Mouse (Mus musculus): Measurements from ENCODE around the gene Rnls. TPM values are rescaled to one million over a fixed set of nuclear protein-coding genes. Genes with fewer than 3 reads are reported as not detected.

Rnls gene
- total and polyA plus RNA-seq, 3 experiments = 1.7 to 3.7 (median 2.8) TPM

DNA sequence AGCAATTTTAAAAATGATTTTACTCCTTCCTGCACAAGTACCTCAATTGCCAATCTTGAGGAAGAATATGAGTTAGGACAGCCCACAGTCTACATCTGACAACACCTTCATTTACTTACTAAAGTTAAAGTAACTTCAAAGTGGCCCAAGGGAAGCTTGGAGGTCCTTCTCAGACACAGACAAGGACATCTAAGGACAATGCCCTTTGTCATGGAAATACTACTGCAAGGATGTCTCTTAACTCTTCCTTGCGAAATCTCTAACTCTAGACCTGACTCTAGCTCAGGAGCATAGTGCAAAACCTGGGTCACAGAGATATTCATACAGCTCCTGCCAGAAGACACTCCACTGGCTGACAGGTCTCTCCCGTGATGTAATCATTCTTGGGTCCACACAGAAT lies 147.9 kb downstream of the Rnls start:
- no peaks in the 10 kb centered on the region for H3K36me3 ChIP-seq (replicated peaks in 1 of 2; ENCODE audit: control insufficient read depth in 1 of 2, insufficient read depth in 1 of 2, low read length in 1 of 2)
- no peaks in the 10 kb centered on the region for H3K79me2 ChIP-seq (replicated peaks; ENCODE audit: control insufficient read depth, extremely low read depth, insufficient read depth, poor library complexity, severe bottlenecking)
- no peak for TF ChIP-seq MAFK (IDR thresholded peaks at IDR 0.05; ENCODE audit: insufficient replicate concordance, low read length)
- no peak for TF ChIP-seq SIN3A (IDR thresholded peaks at IDR 0.05; ENCODE audit: low read length)
- TF ChIP-seq SMC3 (IDR thresholded peaks at IDR 0.05; ENCODE audit: low read depth, low read length) = no peak
- no peak for TF ChIP-seq POLR2A (IDR thresholded peaks at IDR 0.05; ENCODE audit: low read depth, low read length)
- no peak for TF ChIP-seq CTCF (conservative IDR thresholded peaks at IDR 0.05 in 1 of 2, IDR thresholded peaks at IDR 0.05 in 1 of 2; ENCODE audit: low read depth in 2 of 2, low read length in 2 of 2)
- TF ChIP-seq TCF12 (IDR thresholded peaks at IDR 0.05; ENCODE audit: low read depth, low read length) = no peak
- TF ChIP-seq E2F4 (IDR thresholded peaks at IDR 0.05; ENCODE audit: insufficient replicate concordance, low read depth, low read length) = no peak
- no peak for TF ChIP-seq ETS1 (conservative IDR thresholded peaks at IDR 0.05; ENCODE audit: low read depth, low read length)
- no peak for TF ChIP-seq CHD2 (IDR thresholded peaks at IDR 0.05; ENCODE audit: low read length)
- no peak for TF ChIP-seq GABPA (IDR thresholded peaks at IDR 0.05; ENCODE audit: insufficient replicate concordance, low read depth, low read length)
- no peak for DNase-seq (ENCODE audit: extremely low read depth)
- H3K4me3 ChIP-seq (replicated peaks in 1 of 3; ENCODE audit: low read depth in 2 of 3, low read length in 2 of 3, poor library complexity in 1 of 3) = no peak overlapping the region
- dilution Hi-C loops (cut with MboI; ENCODE audit: extremely low pct_ligation_motif_present, extremely low pct_unique_long_range_greater_than_20kb, low sequenced_read_pairs) (no loop called here), in situ Hi-C loops (cut with MboI; ENCODE audit: low pct_ligation_motif_present, low pct_unique_long_range_greater_than_20kb, low sequenced_read_pairs) (loop anchor here (25.0 kb wide), 1 partner anchor 118 kb away; no protein-coding TSS in a partner anchor)
- no peaks in the 10 kb centered on the region for H3K4me1 ChIP-seq (ENCODE audit: control insufficient read depth in 1 of 2, insufficient read depth in 2 of 2)
- no peak overlapping the region for H3K27ac ChIP-seq (ENCODE audit: insufficient read depth, low read depth)
- H3K4me2 ChIP-seq (ENCODE audit: insufficient read depth, low read depth, poor library complexity, severe bottlenecking) = no peak overlapping the region
- H3K27me3 ChIP-seq (replicated peaks) = no peaks in the 10 kb centered on the region
- no peaks in the 10 kb centered on the region for H3K9me3 ChIP-seq (replicated peaks; ENCODE audit: low read length)
- H3K9ac ChIP-seq (ENCODE audit: insufficient read depth, low read depth) = no peak overlapping the region

- in situ Hi-C loops (cut with MboI; ENCODE audit: low pct_ligation_motif_present, low pct_unique_long_range_greater_than_20kb, low sequenced_read_pairs) (loop anchor here (25.0 kb wide), 1 partner anchor 122 kb away; no protein-coding TSS in a partner anchor), dilution Hi-C loops (cut with MboI; ENCODE audit: extremely low pct_ligation_motif_present, extremely low pct_unique_long_range_greater_than_20kb, low sequenced_read_pairs) (no loop called here)
- no peak overlapping the region for H3K4me3 ChIP-seq (replicated peaks in 1 of 3; ENCODE audit: low read depth in 2 of 3, low read length in 2 of 3, poor library complexity in 1 of 3)
- H3K9ac ChIP-seq (ENCODE audit: insufficient read depth, low read depth) = no peak overlapping the region
- no peaks in the 10 kb centered on the region; a peak in 1 of 4 replicates for H3K4me1 ChIP-seq (ENCODE audit: control insufficient read depth in 1 of 2, insufficient read depth in 2 of 2)
- no peak overlapping the region for H3K27ac ChIP-seq (ENCODE audit: insufficient read depth, low read depth)
- H3K4me2 ChIP-seq (ENCODE audit: insufficient read depth, low read depth, poor library complexity, severe bottlenecking) = no peak overlapping the region
- H3K9me3 ChIP-seq (replicated peaks; ENCODE audit: low read length) = no peaks in the 10 kb centered on the region
- H3K27me3 ChIP-seq (replicated peaks) = no peaks in the 10 kb centered on the region
- TF ChIP-seq RAD21 (IDR thresholded peaks at IDR 0.05; ENCODE audit: low read depth, low read length) (no peak), POLR2A (IDR thresholded peaks at IDR 0.05; ENCODE audit: low read depth, low read length) (no peak), IRF4 (IDR thresholded peaks at IDR 0.05; ENCODE audit: low read depth, low read length) (no peak), GABPA (IDR thresholded peaks at IDR 0.05; ENCODE audit: insufficient replicate concordance, low read depth, low read length) (no peak), SMC3 (IDR thresholded peaks at IDR 0.05; ENCODE audit: low read depth, low read length) (no peak), ZMIZ1 (IDR thresholded peaks at IDR 0.05; ENCODE audit: low read depth, low read length) (no peak), TBP (conservative IDR thresholded peaks at IDR 0.05; ENCODE audit: low read depth, low read length) (no peak), ZKSCAN1 (IDR thresholded peaks at IDR 0.05; ENCODE audit: borderline replicate concordance, low read depth, low read length) (no peak), HCFC1 (IDR thresholded peaks at IDR 0.05; ENCODE audit: low read depth, low read length) (no peak), BHLHE40 (IDR thresholded peaks at IDR 0.05; ENCODE audit: low read depth, low read length) (no peak), NRF1 (IDR thresholded peaks at IDR 0.05; ENCODE audit: low read depth, low read length) (no peak), CHD1 (IDR thresholded peaks at IDR 0.05; ENCODE audit: low read depth, low read length) (no peak), TCF12 (IDR thresholded peaks at IDR 0.05; ENCODE audit: low read depth, low read length) (no peak), USF2 (conservative IDR thresholded peaks at IDR 0.05; ENCODE audit: low read depth, low read length) (no peak), MXI1 (IDR thresholded peaks at IDR 0.05; ENCODE audit: low read depth, low read length) (no peak)
- no peaks in the 10 kb centered on the region for H3K36me3 ChIP-seq (replicated peaks in 1 of 2; ENCODE audit: control insufficient read depth in 1 of 2, insufficient read depth in 1 of 2, low read length in 1 of 2)
- no peaks in the 10 kb centered on the region for H3K79me2 ChIP-seq (replicated peaks; ENCODE audit: control insufficient read depth, extremely low read depth, insufficient read depth, poor library complexity, severe bottlenecking)
- DNase-seq (ENCODE audit: extremely low read depth) = no peak
Observed at GRCm38 (mm10) chr19:33240386-33240785, 151.7 kb downstream of the Rnls start.

Measured in CH12.LX (cell line).